Mouse (Mus musculus): ENCODE results near the gene Ufd1. TPM values are rescaled to one million over a fixed set of nuclear protein-coding genes. Genes with fewer than 3 reads are reported as not detected.
A peak's percentile ranks its signal among the peaks of the same experiment; 100 is the strongest.

The Ufd1 gene
- polyA plus RNA-seq, 2 experiments: 63.9 to 72.1 TPM

DNA sequence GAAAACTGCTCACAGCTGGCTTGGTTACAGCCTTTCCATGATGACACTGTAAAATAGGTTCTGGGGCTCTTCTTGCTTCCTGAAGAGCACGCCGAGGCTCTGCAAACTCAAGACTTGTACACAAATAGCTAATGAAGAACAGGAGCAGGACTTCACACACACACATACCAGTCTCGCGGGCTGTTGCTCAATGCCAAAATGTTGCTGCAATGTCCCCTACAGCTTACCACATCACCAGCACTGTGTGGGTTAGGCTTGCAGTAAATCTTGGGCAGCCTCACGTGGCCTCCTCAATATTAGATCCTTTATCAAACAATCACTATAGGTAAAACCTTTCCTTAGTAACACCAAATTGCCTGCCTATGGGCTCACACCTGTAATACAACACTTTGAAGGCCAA, 2.6 kb upstream of the Ufd1 start:
- no peak for TF ChIP-seq POLR2A (IDR thresholded peaks at IDR 0.05; ENCODE audit: borderline replicate concordance, extremely low read depth, insufficient read depth, insufficient read length)
- Histone ChIP-seq H3K27me3 (ENCODE audit: control insufficient read depth, insufficient read depth, low read length) (no peaks in the 10 kb centered on the region), H3K4me1 (ENCODE audit: control insufficient read depth, insufficient read depth, low read length) (peaks cover 12% of the 10 kb centered on the region; the same call in 1 of the 2 replicates), H3K4me3 (replicated peaks; ENCODE audit: low read length) (no peak overlapping the region), H3K9me3 (ENCODE audit: control insufficient read depth, low read length) (no peaks in the 10 kb centered on the region), H3K4me2 (replicated peaks; ENCODE audit: low read depth, low read length, severe bottlenecking) (no peak overlapping the region), H3K27ac (replicated peaks; ENCODE audit: low read depth, low read length) (no peak overlapping the region), H3K36me3 (ENCODE audit: control insufficient read depth, insufficient read depth, low read length) (peaks cover 45% of the 10 kb centered on the region), H3K9ac (ENCODE audit: low read depth, low read length, severe bottlenecking) (no peak overlapping the region)
- no peak for DNase-seq (ENCODE audit: low spot score)
- ATAC-seq (ENCODE audit: low FRiP score, low read depth): no peak
- 96% methylated on average over 5 of the region's 5 CpGs for WGBS

GRCm38 (mm10) chr16:18811032-18811431, 547 bp upstream of the Ufd1 start:
- ATAC-seq (ENCODE audit: low FRiP score, low read depth) (no peak), DNase-seq (ENCODE audit: low spot score) (no peak)
- Histone ChIP-seq H3K4me2 (replicated peaks; ENCODE audit: low read depth, low read length, severe bottlenecking) (peak overlapping the region; percentile 91), H3K36me3 (ENCODE audit: control insufficient read depth, insufficient read depth, low read length) (peaks cover 44% of the 10 kb centered on the region), H3K4me1 (ENCODE audit: control insufficient read depth, insufficient read depth, low read length) (peaks cover 12% of the 10 kb centered on the region; the same call in 1 of the 2 replicates), H3K9ac (ENCODE audit: low read depth, low read length, severe bottlenecking) (peak overlapping the region; percentile 67), H3K27ac (replicated peaks; ENCODE audit: low read depth, low read length) (no peak overlapping the region), H3K4me3 (replicated peaks; ENCODE audit: low read length) (peak overlapping the region; percentile 74), H3K9me3 (ENCODE audit: control insufficient read depth, low read length) (no peaks in the 10 kb centered on the region), H3K27me3 (ENCODE audit: control insufficient read depth, insufficient read depth, low read length) (no peaks in the 10 kb centered on the region)
- WGBS: 4% methylated on average over 5 of the region's 5 CpGs
- TF ChIP-seq POLR2A (IDR thresholded peaks at IDR 0.05; ENCODE audit: borderline replicate concordance, extremely low read depth, insufficient read depth, insufficient read length): no peak

DNA sequence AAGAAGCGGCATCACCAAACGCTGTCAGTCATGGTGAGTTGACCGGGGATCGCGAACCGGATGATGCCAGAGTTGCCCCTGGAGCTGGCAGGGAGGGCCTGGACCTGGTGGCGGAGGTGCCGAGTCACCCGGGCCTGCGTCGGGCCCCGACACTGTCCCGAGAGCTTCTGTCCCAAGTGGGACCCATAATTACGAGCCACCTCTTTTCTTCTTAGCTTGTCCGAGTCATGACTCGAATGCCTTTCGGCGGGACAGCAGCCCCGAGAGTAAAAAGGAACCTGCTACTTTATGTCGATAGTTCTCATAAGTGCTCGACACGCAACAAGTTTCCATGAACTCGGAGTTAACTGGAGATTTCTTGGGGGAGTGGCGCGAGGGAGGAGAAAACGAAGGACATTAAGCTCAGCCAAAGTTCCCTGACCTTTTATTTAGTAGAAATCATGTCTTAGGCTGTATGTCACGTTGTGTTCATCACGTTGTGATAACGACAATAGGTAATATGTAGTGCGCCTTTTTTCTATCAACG, 869 bp downstream of the Ufd1 start:
- ATAC-seq (ENCODE audit: low FRiP score, low read depth): no peak
- no peak for TF ChIP-seq POLR2A (IDR thresholded peaks at IDR 0.05; ENCODE audit: borderline replicate concordance, extremely low read depth, insufficient read depth, insufficient read length)
- Histone ChIP-seq H3K4me3 (replicated peaks; ENCODE audit: low read length) (peak overlapping the region; percentile 74), H3K4me1 (ENCODE audit: control insufficient read depth, insufficient read depth, low read length) (peaks cover 12% of the 10 kb centered on the region; the same call in 1 of the 2 replicates), H3K27ac (replicated peaks; ENCODE audit: low read depth, low read length) (peak overlapping the region; percentile 76), H3K4me2 (replicated peaks; ENCODE audit: low read depth, low read length, severe bottlenecking) (peak overlapping the region; percentile 91), H3K36me3 (ENCODE audit: control insufficient read depth, insufficient read depth, low read length) (peaks cover 44% of the 10 kb centered on the region), H3K27me3 (ENCODE audit: control insufficient read depth, insufficient read depth, low read length) (no peaks in the 10 kb centered on the region), H3K9me3 (ENCODE audit: control insufficient read depth, low read length) (no peaks in the 10 kb centered on the region), H3K9ac (ENCODE audit: low read depth, low read length, severe bottlenecking) (peak overlapping the region; percentile 90)
- WGBS: 1% methylated on average over 31 of the region's 31 CpGs
- no peak for DNase-seq (ENCODE audit: low spot score)

DNA sequence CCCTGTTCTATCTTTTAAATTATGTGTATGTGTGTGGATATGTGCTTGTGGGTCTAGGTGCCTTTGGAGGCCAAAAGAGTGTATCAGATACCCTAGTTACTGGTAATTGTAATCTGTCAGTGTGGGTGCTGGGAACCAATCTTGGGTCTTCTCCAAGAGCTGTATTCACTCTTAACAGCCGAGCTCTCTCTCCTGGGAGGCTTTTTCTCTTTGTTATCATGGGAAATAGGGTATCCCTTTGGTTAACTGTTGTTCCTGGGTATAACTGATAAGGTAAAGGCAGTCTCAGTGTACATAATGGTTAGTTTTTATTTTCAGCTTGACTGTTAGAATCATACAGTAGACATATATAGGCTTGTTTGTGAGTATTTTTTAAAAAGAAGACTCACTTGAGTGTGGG, 10.8 kb downstream of the Ufd1 start:
- no peak for TF ChIP-seq POLR2A (IDR thresholded peaks at IDR 0.05; ENCODE audit: borderline replicate concordance, extremely low read depth, insufficient read depth, insufficient read length)
- H3K4me1 ChIP-seq (ENCODE audit: control insufficient read depth, insufficient read depth, low read length): no peaks in the 10 kb centered on the region
- WGBS: 91% methylated on average over 1 of the region's 1 CpGs
- H3K9me3 ChIP-seq (ENCODE audit: control insufficient read depth, low read length): no peaks in the 10 kb centered on the region
- H3K4me2 ChIP-seq (replicated peaks; ENCODE audit: low read depth, low read length, severe bottlenecking): no peak overlapping the region
- H3K36me3 ChIP-seq (ENCODE audit: control insufficient read depth, insufficient read depth, low read length): peaks cover 98% of the 10 kb centered on the region
- H3K27ac ChIP-seq (replicated peaks; ENCODE audit: low read depth, low read length): no peak overlapping the region
- no peak overlapping the region for H3K9ac ChIP-seq (ENCODE audit: low read depth, low read length, severe bottlenecking)
- DNase-seq (ENCODE audit: low spot score) (no peak), ATAC-seq (ENCODE audit: low FRiP score, low read depth) (no peak)
- no peaks in the 10 kb centered on the region for H3K27me3 ChIP-seq (ENCODE audit: control insufficient read depth, insufficient read depth, low read length)
- H3K4me3 ChIP-seq (replicated peaks; ENCODE audit: low read length): no peak overlapping the region

- Histone ChIP-seq H3K4me2 (replicated peaks; ENCODE audit: low read depth, low read length, severe bottlenecking) (no peak overlapping the region), H3K27ac (replicated peaks; ENCODE audit: low read depth, low read length) (no peak overlapping the region), H3K4me1 (ENCODE audit: control insufficient read depth, insufficient read depth, low read length) (no peaks in the 10 kb centered on the region), H3K9me3 (ENCODE audit: control insufficient read depth, low read length) (no peaks in the 10 kb centered on the region), H3K36me3 (ENCODE audit: control insufficient read depth, insufficient read depth, low read length) (peaks cover 99% of the 10 kb centered on the region), H3K4me3 (replicated peaks; ENCODE audit: low read length) (no peak overlapping the region), H3K27me3 (ENCODE audit: control insufficient read depth, insufficient read depth, low read length) (no peaks in the 10 kb centered on the region), H3K9ac (ENCODE audit: low read depth, low read length, severe bottlenecking) (no peak overlapping the region)
- no peak for DNase-seq (ENCODE audit: low spot score)
- no peak for ATAC-seq (ENCODE audit: low FRiP score, low read depth)
- WGBS: 87% methylated on average over 4 of the region's 4 CpGs
- TF ChIP-seq POLR2A (IDR thresholded peaks at IDR 0.05; ENCODE audit: borderline replicate concordance, extremely low read depth, insufficient read depth, insufficient read length): no peak
Measured at GRCm38 (mm10) chr16:18822925-18823324, 11.3 kb downstream of the Ufd1 start.
